Mouse (Mus musculus): Measurements from ENCODE around the gene Tgoln1. TPM values are rescaled to one million over a fixed set of nuclear protein-coding genes. Genes with fewer than 3 reads are reported as not detected.

The Tgoln1 gene
- polyA plus RNA-seq, 1 experiment from 2014 or later: 24.6 TPM

GRCm38 (mm10) chr6:72648002-72648595, 31.3 kb upstream of the Tgoln1 start:
- ATAC-seq (ENCODE audit: insufficient number of reproducible peaks, insufficient read depth, low FRiP score, low TSS enrichment): no peak
- peak overlapping the region; percentile 43; the same call in 1 of the 2 replicates for H3K27ac ChIP-seq
- 41% methylated on average over 12 of the region's 12 CpGs for WGBS
- no peak overlapping the region for H3K4me2 ChIP-seq (replicated peaks)
- H3K4me1 ChIP-seq: peaks cover 21% of the 10 kb centered on the region
- no peaks in the 10 kb centered on the region for H3K27me3 ChIP-seq
- no peak overlapping the region for H3K4me3 ChIP-seq
- peaks cover 6% of the 10 kb centered on the region; the same call in 1 of the 2 replicates for H3K36me3 ChIP-seq
- no peaks in the 10 kb centered on the region for H3K9me3 ChIP-seq
- H3K9ac ChIP-seq: no peak overlapping the region

GRCm38 (mm10) chr6:72647383-72647820, 30.6 kb upstream of the Tgoln1 start:
- 59% methylated on average over 10 of the region's 10 CpGs for WGBS
- no peak for ATAC-seq (ENCODE audit: insufficient number of reproducible peaks, insufficient read depth, low FRiP score, low TSS enrichment)
- no peak overlapping the region for H3K4me2 ChIP-seq (replicated peaks)
- peak overlapping the region; percentile 43; the same call in 1 of the 2 replicates for H3K27ac ChIP-seq
- H3K4me3 ChIP-seq: no peak overlapping the region
- H3K9ac ChIP-seq: no peak overlapping the region
- H3K27me3 ChIP-seq: no peaks in the 10 kb centered on the region
- no peaks in the 10 kb centered on the region for H3K9me3 ChIP-seq
- peaks cover 21% of the 10 kb centered on the region for H3K4me1 ChIP-seq
- H3K36me3 ChIP-seq: peaks cover 4% of the 10 kb centered on the region; the same call in 1 of the 2 replicates

- Histone ChIP-seq H3K4me3 (no peak overlapping the region), H3K27me3 (no peaks in the 10 kb centered on the region), H3K9ac (no peak overlapping the region), H3K36me3 (peaks cover 4% of the 10 kb centered on the region; the same call in 1 of the 2 replicates), H3K27ac (no peak overlapping the region), H3K9me3 (no peaks in the 10 kb centered on the region), H3K4me1 (peaks cover 16% of the 10 kb centered on the region), H3K4me2 (replicated peaks) (no peak overlapping the region)
- WGBS: 69% methylated on average over 7 of the region's 7 CpGs
- ATAC-seq (ENCODE audit: insufficient number of reproducible peaks, insufficient read depth, low FRiP score, low TSS enrichment): no peak
These were observed 28.6 kb upstream of the Tgoln1 start for GRCm38 (mm10) chr6:72645364-72645763.

GRCm38 (mm10) chr6:72644576-72644975, 27.8 kb upstream of the Tgoln1 start:
- Histone ChIP-seq H3K27ac (no peak overlapping the region), H3K4me2 (replicated peaks) (no peak overlapping the region), H3K4me3 (no peak overlapping the region), H3K4me1 (peaks cover 15% of the 10 kb centered on the region), H3K9me3 (no peaks in the 10 kb centered on the region), H3K36me3 (peaks cover 4% of the 10 kb centered on the region; the same call in 1 of the 2 replicates), H3K27me3 (no peaks in the 10 kb centered on the region), H3K9ac (no peak overlapping the region)
- WGBS: 88% methylated on average over 4 of the region's 4 CpGs
- no peak for ATAC-seq (ENCODE audit: insufficient number of reproducible peaks, insufficient read depth, low FRiP score, low TSS enrichment)

- Histone ChIP-seq H3K36me3 (no peaks in the 10 kb centered on the region), H3K4me3 (no peak overlapping the region), H3K4me1 (0 out of 2 replicates have a peak, but pooled peaks cover 3% of the 10 kb centered on the region), H3K4me2 (replicated peaks) (no peak overlapping the region), H3K9me3 (no peaks in the 10 kb centered on the region), H3K9ac (no peak overlapping the region), H3K27me3 (no peaks in the 10 kb centered on the region), H3K27ac (no peak overlapping the region)
- no peak for ATAC-seq (ENCODE audit: insufficient number of reproducible peaks, insufficient read depth, low FRiP score, low TSS enrichment)
- WGBS: 78% methylated on average over 18 of the region's 18 CpGs
These were observed 24.6 kb upstream of the Tgoln1 start for GRCm38 (mm10) chr6:72641218-72641954.

- H3K27me3 ChIP-seq: no peaks in the 10 kb centered on the region
- peaks cover 15% of the 10 kb centered on the region for H3K36me3 ChIP-seq
- H3K4me2 ChIP-seq (replicated peaks): no peak overlapping the region
- no peak overlapping the region for H3K4me3 ChIP-seq
- no peak overlapping the region for H3K27ac ChIP-seq
- H3K9me3 ChIP-seq: no peaks in the 10 kb centered on the region
- no peak for ATAC-seq (ENCODE audit: insufficient number of reproducible peaks, insufficient read depth, low FRiP score, low TSS enrichment)
- no peak overlapping the region for H3K9ac ChIP-seq
- H3K4me1 ChIP-seq: 0 out of 2 replicates have a peak, but pooled peaks cover 8% of the 10 kb centered on the region
- 72% methylated on average over 3 of the region's 3 CpGs for WGBS
These were observed 20.1 kb upstream of the Tgoln1 start for GRCm38 (mm10) chr6:72636940-72637339.

- WGBS: 46% methylated on average over 12 of the region's 12 CpGs
- ATAC-seq (ENCODE audit: insufficient number of reproducible peaks, insufficient read depth, low FRiP score, low TSS enrichment): peak; percentile 65; the same call in 1 of the 2 replicates
These were observed 19.1 kb upstream of the Tgoln1 start for GRCm38 (mm10) chr6:72635760-72636431.

GRCm38 (mm10) chr6:72634311-72634710, 17.5 kb upstream of the Tgoln1 start:
- no peak for ATAC-seq (ENCODE audit: insufficient number of reproducible peaks, insufficient read depth, low FRiP score, low TSS enrichment)
- 56% methylated on average over 10 of the region's 10 CpGs for WGBS

More at GRCm38 (mm10) chr6:72635760-72636431, 19.1 kb upstream of the Tgoln1 start:
- Histone ChIP-seq H3K4me3 (no peak overlapping the region), H3K9me3 (no peaks in the 10 kb centered on the region), H3K9ac (no peak overlapping the region), H3K27ac (no peak overlapping the region), H3K27me3 (no peaks in the 10 kb centered on the region), H3K4me2 (replicated peaks) (no peak overlapping the region), H3K36me3 (peaks cover 25% of the 10 kb centered on the region), H3K4me1 (0 out of 2 replicates have a peak, but pooled peaks cover 8% of the 10 kb centered on the region)

GRCm38 (mm10) chr6:72631700-72632099, 14.9 kb upstream of the Tgoln1 start:
- 85% methylated on average over 6 of the region's 6 CpGs for WGBS
- no peak overlapping the region for H3K9ac ChIP-seq

More at GRCm38 (mm10) chr6:72634311-72634710, 17.5 kb upstream of the Tgoln1 start:
- H3K9me3 ChIP-seq: no peaks in the 10 kb centered on the region
- no peak overlapping the region for H3K4me3 ChIP-seq
- no peak overlapping the region for H3K9ac ChIP-seq
- H3K27ac ChIP-seq: no peak overlapping the region
- 0 out of 2 replicates have a peak, but pooled peaks cover 8% of the 10 kb centered on the region for H3K4me1 ChIP-seq
- no peak overlapping the region for H3K4me2 ChIP-seq (replicated peaks)
- H3K36me3 ChIP-seq: peaks cover 41% of the 10 kb centered on the region
- H3K27me3 ChIP-seq: no peaks in the 10 kb centered on the region

GRCm38 (mm10) chr6:72630961-72631360, 14.2 kb upstream of the Tgoln1 start:
- WGBS: 93% methylated on average over 14 of the region's 14 CpGs
- H3K4me3 ChIP-seq: no peak overlapping the region
- ATAC-seq (ENCODE audit: insufficient number of reproducible peaks, insufficient read depth, low FRiP score, low TSS enrichment): no peak
- no peak overlapping the region for H3K4me2 ChIP-seq (replicated peaks)
- H3K36me3 ChIP-seq: peaks cover 70% of the 10 kb centered on the region
- H3K9ac ChIP-seq: no peak overlapping the region
- H3K27me3 ChIP-seq: no peaks in the 10 kb centered on the region
- no peak overlapping the region for H3K27ac ChIP-seq
- 0 out of 2 replicates have a peak, but pooled peaks cover under 1% of the 10 kb centered on the region for H3K4me1 ChIP-seq
- no peaks in the 10 kb centered on the region for H3K9me3 ChIP-seq

More at GRCm38 (mm10) chr6:72631700-72632099, 14.9 kb upstream of the Tgoln1 start:
- Histone ChIP-seq H3K4me3 (no peak overlapping the region), H3K36me3 (peaks cover 65% of the 10 kb centered on the region), H3K27ac (no peak overlapping the region), H3K9me3 (no peaks in the 10 kb centered on the region), H3K4me2 (replicated peaks) (no peak overlapping the region), H3K4me1 (0 out of 2 replicates have a peak, but pooled peaks cover 8% of the 10 kb centered on the region), H3K27me3 (no peaks in the 10 kb centered on the region)
- ATAC-seq (ENCODE audit: insufficient number of reproducible peaks, insufficient read depth, low FRiP score, low TSS enrichment): no peak

GRCm38 (mm10) chr6:72630370-72630769, 13.6 kb upstream of the Tgoln1 start:
- Histone ChIP-seq H3K27ac (no peak overlapping the region), H3K4me1 (no peaks in the 10 kb centered on the region), H3K4me3 (no peak overlapping the region), H3K4me2 (replicated peaks) (no peak overlapping the region), H3K9ac (no peak overlapping the region), H3K36me3 (peaks cover 73% of the 10 kb centered on the region), H3K27me3 (no peaks in the 10 kb centered on the region), H3K9me3 (no peaks in the 10 kb centered on the region)
- 100% methylated on average over 2 of the region's 2 CpGs for WGBS
- ATAC-seq (ENCODE audit: insufficient number of reproducible peaks, insufficient read depth, low FRiP score, low TSS enrichment): no peak
